Mouse (Mus musculus) c-Kit-negative CD71-positive TER-119-positive erythroid progenitor cells, embryonic 14.5 days (primary cell): ENCODE data around the gene Olfml3.

ENCODE experiments used
- DNase-seq: peaks from one replicate; pipeline ENCODE4 v3.0.0-alpha.2; 2013; ENCODE audit warnings: low read depth, low spot score

Gene Olfml3

DNA sequence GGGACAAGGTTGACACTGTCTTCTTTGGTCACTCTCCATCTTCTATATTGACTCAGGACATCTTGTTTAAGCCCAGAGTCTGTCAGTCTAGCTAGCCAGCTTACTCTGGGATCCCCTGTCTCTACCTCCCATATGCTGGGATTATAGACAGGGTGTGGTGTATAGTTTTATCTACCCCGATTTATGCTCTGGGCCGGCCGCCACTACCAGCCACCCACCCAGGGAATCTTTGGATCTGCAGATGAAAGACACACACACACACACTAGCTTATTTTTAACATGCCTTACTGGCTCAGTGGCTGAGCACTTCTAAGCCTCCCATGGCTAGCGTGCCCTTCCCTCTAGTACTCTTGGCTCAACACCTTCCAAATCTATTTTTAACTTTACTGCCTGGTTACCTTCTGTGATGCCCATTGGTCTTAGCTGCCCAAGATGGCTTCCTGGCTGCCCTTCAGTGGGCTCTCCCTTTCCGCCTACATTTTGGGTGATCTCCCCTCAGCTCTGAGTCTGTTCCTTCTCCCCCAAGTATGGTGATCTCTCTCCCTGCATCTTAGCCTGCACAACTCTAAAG is 28.2 kb downstream of the Olfml3 start:
- DNase-seq: no peak

DNA sequence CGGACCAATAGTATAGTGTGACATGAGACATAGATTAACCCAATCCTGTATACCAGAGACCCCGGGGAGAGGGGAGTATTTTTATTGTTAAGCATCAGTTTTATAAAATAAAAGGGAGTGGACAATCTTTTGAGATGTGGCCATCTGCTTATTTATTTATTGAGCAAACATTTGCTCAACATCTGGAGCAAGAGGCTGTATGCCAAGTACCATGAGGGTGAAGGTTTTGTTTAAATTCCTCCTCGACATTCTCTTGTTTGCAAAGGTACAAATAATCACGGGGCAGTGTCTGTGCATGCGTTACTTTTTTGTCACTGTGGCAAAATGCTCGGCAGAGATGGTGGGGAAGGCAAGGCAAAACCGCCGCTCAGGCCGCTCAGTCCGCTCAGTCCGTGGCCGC is 32.4 kb downstream of the Olfml3 start:
- DNase-seq: no peak

DNA sequence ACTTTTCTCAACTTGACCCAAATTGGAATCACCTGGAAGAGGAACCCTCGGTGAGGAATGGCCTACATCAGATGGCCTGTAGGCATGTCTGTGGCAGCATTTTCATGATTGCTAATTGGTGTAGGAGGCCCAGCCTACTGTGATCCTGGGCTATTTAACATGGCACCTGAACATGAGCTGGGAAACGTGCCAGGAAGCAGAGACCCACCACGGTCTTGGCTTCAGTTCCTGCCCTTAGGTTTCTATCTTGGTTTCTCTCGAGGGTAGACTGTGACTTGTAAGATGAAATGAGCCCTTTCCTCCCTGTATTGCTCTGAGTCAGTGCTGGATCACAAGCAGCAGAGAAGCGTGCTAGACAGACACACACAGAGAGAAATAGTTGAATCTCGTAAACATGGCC is 33.1 kb downstream of the Olfml3 start:
- DNase-seq: no peak

DNA sequence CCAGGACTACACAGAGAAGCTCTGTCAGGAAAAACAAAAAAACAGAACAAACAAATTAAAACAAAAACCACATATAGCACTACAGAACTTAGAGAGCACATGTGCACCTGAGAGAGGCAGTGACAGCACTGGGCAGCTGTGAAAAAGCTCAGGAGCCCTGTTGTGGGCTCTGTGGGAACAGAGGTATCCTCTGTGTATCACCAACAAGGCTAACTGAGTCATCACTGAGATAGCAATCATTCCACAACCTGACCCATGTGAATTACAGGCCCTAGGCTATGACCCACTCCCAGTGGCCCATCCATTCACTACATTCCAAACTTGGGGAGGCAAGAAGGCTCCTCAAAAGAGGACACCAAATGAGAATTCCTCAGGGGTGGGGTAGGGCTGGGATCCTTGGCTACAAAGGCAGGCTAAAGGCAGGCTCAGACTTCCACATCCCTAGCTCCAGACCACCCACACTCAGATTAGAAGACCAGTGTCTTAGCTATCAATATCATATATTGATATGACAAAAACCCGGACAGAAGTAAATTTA is 41.3 kb downstream of the Olfml3 start:
- no peak for DNase-seq

DNA sequence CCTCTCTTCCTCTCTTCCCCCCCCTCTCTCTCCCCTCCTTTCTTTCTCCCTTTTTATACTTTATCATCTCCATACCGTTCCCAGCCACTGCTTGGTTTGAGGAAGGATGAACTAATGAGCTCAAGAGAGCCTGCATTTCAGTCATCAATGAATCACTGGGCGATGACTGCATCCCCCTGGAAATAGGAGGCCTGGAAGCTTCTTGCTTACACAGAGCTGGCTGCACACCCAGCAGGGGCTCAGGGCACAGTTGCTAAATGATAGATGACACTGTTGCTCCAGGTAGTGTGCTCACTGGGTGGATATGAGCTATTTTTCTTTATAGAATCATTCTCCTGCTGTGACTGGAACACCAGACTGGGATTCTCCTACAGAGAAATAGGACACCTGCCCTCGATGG is 42.2 kb downstream of the Olfml3 start:
- no peak for DNase-seq

DNA sequence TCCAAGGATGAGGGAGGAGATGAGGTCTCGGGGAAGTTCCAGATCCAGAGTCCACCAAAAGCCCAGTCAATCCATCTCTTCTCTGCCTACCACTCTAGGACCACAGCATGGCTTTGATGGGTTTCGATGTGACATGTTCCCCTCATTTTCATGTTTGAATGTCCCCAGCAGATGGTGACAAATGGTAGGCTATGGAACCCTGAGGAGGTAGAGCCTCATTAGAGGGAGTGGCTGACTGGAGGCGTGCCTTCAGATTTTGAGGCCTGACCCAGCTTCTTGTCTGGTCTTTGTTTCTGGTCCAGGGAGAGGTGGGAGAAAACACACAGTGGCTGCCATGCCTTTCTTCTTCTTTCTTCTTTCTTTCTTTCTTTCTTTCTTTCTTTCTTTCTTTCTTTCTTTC is 47.3 kb downstream of the Olfml3 start:
- DNase-seq: no peak

DNA sequence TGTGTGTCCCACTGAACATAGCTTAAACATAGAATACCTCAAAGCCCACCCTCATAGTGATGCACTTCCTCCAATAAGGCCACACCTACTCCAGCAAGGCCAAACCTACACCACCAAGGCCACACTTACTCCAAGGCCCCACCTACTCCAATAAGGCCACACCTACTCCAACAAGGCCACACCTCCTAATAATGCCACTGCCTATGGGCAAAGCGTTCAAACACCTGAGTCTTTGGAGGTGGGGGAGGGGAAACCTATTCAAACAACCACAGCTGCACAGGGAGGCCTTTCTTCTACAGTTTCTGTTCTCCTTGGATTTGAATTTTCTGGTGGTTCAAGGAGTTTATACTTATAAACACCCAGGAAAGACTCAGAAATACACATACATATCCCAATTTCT is 48.8 kb downstream of the Olfml3 start:
- no peak for DNase-seq

DNA sequence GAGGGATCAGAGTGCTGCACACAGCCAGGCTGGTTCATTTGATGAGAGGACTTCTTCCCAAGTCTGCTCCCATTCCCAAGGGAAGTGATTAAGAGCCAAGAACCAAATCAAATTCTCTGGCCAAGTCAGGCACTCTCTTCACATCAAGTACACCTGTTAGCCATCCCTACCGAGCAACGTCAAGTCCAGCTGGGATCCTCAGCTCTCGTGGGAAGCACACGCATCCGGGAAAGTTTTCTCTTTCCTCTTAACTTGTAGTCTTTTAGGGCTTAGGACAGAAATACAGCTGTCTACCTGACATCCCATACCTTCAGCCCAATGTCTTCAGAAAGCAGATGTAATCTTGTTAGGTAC is 53.9 kb downstream of the Olfml3 start:
- no peak for DNase-seq

DNA sequence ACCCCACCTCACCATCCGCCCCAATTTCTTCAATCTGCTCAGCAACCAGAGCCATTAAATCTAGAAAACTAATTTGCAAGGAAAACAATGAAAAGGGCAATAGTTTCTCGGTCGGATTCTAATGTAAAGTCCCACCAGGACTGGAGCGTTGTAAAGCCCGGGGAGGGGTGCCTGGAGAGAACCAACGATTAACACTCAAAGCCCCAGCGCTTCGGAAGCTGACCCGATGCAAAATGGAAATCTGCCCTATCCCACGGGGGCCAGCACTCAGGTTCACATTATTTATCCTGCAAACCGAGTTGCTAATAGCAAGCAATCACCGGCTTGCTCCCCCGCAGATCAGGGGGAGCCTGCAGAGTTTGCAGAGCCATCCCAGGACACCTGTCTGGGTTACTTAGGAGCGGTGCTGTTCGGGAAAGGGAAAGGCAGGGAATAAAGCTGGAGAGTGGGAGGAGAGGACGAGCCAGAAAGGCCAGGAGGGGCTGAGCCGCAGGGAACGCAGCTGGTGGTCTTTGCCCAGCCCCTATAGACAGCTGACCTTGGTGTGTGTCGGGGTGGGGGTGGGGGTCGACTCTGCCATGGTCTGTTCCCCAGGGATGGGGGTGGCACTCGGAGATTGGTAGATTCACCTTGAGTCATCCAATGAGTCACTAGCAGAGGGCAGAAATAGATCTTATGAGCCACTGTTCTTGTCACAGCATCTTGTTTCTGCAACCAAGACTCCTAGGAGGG is 54.4 kb downstream of the Olfml3 start:
- DNase-seq: no peak

DNA sequence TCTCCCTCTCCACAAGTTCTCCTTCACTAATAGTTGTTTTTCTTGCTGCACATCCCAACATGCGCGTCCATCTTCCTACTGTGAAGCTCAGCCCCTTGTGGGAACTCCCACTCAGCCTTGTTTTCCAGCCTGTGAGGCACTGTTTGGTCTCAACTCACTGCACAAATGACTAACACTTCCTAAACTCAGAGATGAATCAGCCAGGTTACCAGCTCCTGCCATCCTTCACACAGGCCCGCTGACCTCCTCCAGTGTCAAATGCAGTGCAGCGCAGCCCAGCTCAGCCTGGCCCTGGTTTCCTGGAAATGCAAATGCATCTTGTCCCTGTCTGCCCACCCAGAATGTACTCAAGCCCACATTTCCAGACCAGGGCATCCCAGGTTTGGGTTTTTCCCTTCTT is 55.3 kb downstream of the Olfml3 start:
- no peak for DNase-seq

DNA sequence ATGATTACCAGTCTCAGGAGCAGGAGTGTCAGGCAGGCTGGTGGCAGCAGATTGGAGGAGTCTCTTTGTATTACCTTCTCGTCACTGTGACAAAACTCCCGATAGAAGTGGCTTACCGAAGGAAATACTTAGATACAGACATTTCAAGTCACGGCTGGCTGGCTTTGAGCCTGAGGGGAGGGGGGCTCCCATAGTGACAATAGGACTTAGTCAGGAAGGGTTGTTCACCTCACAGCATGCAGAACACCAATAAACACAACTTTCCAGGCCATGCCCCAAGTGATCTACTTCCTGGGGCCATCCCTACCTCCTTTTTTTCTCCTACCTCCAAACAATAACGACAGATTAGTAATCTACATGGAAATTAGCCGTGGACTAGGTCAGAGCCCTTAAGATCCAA is 59.0 kb downstream of the Olfml3 start:
- DNase-seq: no peak

DNA sequence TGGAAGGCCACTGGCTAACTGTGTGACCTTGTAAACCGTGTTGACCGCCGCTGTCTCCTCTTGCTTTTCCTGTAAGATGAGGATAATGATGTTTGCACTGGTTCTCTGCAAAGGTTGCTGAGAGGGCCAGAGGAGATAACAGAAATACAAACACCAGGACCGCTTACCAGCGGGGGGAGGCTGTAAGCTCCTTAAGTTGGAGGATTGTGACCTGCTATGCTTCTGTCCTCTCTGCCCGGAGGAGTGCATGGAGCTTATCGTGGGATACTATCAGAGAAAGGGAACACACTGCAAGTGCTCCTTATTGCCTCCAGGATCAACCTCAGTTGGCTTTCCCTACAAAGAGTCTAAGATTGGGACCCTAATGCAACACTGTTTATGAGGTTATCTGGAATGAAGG is 65.1 kb downstream of the Olfml3 start:
- DNase-seq: no peak
